Mouse (Mus musculus) embryo, embryonic 10.5 days (tissue): Measurements from ENCODE around the gene Prodh2.
"Not testable (repeated sequence)": the region's sequence is repeated elsewhere in the genome, so short reads cannot be mapped to it uniquely, and the experiment has no call there.

Source experiments
- DNase-seq: peaks from one replicate; pipeline ENCODE4 v3.0.0-alpha.2; 2015; ENCODE audit warnings: low spot score

Prodh2 gene

GRCm38 (mm10) chr7:30493401-30493931 lies at the start of gene Prodh2:
TSS of gene Prodh2 (plus strand) at chr7:30493622.
- no peak for DNase-seq

- DNase-seq, result peak; percentile 51
Measured at GRCm38 (mm10) chr7:30443696-30444095, 49.7 kb upstream of the Prodh2 start.

GRCm38 (mm10) chr7:30444154-30444970 lies 49.1 kb upstream of the Prodh2 start:
- peak; percentile 78 for DNase-seq

- peak; percentile 79 for DNase-seq
Measured at GRCm38 (mm10) chr7:30444971-30445751, 48.3 kb upstream of the Prodh2 start, which contains the start of gene Aplp1. TSS of gene Aplp1 (minus strand) at chr7:30445535.

- no peak for DNase-seq
Measured at GRCm38 (mm10) chr7:30450241-30450640, 43.2 kb upstream of the Prodh2 start.

GRCm38 (mm10) chr7:30453327-30453726 lies 40.1 kb upstream of the Prodh2 start:
- no peak for DNase-seq

GRCm38 (mm10) chr7:30453766-30454165 lies 39.7 kb upstream of the Prodh2 start:
- no peak for DNase-seq

- no peak for DNase-seq
Measured at GRCm38 (mm10) chr7:30454259-30454658, 39.2 kb upstream of the Prodh2 start.

GRCm38 (mm10) chr7:30456487-30456886 lies 36.9 kb upstream of the Prodh2 start:
- no peak for DNase-seq

- no peak for DNase-seq
Measured at GRCm38 (mm10) chr7:30456911-30457628, 36.4 kb upstream of the Prodh2 start.

- peak; percentile 56 for DNase-seq
Measured at GRCm38 (mm10) chr7:30457629-30458330, 35.6 kb upstream of the Prodh2 start, which contains the start of the genes Kirrel2 and Nphs1. TSS of gene Kirrel2 (minus strand) at chr7:30457690. TSS of gene Nphs1 (plus strand) at chr7:30458315.

GRCm38 (mm10) chr7:30459484-30459883 lies 33.9 kb upstream of the Prodh2 start:
- no peak for DNase-seq

GRCm38 (mm10) chr7:30463568-30463967 lies 29.9 kb upstream of the Prodh2 start:
- no peak for DNase-seq

- no peak for DNase-seq
Measured at GRCm38 (mm10) chr7:30463996-30464395, 29.4 kb upstream of the Prodh2 start.

GRCm38 (mm10) chr7:30464816-30465300 lies 28.6 kb upstream of the Prodh2 start:
- DNase-seq, result no peak

GRCm38 (mm10) chr7:30472411-30472810 lies 21.0 kb upstream of the Prodh2 start:
- DNase-seq, result peak; percentile 65

- DNase-seq, result no peak
Measured at GRCm38 (mm10) chr7:30474999-30475398, 18.4 kb upstream of the Prodh2 start.

- DNase-seq, result not testable (repeated sequence)
Measured at GRCm38 (mm10) chr7:30476136-30476535, 17.3 kb upstream of the Prodh2 start.

GRCm38 (mm10) chr7:30477415-30478381 lies 15.7 kb upstream of the Prodh2 start:
- peak; percentile 67 for DNase-seq

GRCm38 (mm10) chr7:30484250-30484649 lies 9.2 kb upstream of the Prodh2 start:
- DNase-seq, result peak; percentile 76
